Mouse (Mus musculus): ENCODE measurements at regions not wholly inside any gene's neighbourhood (a gene's known extent, or its start where the extent isn't known, plus 50 kb on each side); places are given as distances from the start of the nearest gene placed in this dataset.

DNA sequence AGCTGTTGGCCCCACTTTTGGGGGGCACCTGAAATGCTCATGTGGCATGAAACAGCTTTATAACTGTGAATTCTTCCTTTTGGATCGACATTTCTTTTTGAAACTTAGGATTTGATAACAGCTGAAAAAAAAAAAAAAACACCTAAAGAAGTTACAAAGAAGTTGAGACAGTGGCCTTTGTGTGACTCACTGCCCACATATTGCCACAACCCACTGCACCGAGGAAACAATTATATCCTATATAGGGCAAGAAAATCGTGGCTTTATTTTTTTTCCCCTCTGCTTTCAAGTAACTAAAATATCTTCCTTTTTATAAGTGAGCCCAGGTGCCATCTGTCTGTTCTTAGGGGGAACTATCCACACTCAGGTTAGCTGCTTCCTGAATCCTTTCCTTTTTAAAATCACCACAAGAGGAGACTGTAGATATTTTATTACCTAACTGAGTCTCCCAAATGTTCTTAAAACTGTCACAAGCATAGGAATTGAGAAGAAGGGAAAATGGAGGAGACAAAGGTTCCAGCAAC lies 104.8 kb upstream of the Adra1d start:
- no peaks in the 10 kb centered on the region for H3K27me3 ChIP-seq (ENCODE audit: insufficient read depth, low read length)
- no peaks in the 10 kb centered on the region for H3K36me3 ChIP-seq (replicated peaks)
- no peaks in the 10 kb centered on the region for H3K4me1 ChIP-seq (ENCODE audit: insufficient read depth, low read depth, low read length)
- H3K4me3 ChIP-seq (ENCODE audit: low read depth, low read length), result no peak overlapping the region
- H3K9me3 ChIP-seq (replicated peaks), result no peaks in the 10 kb centered on the region
- TF ChIP-seq GATA1 (IDR thresholded peaks at IDR 0.05; ENCODE audit: borderline replicate concordance, low read length) (no peak), CTCF (IDR thresholded peaks at IDR 0.05; ENCODE audit: low read depth, low read length) (no peak), TAL1 (conservative IDR thresholded peaks at IDR 0.05; ENCODE audit: low read depth, low read length) (no peak)
- ATAC-seq (ENCODE audit: extremely low read depth, insufficient number of reproducible peaks, low FRiP score, poor library complexity, severe bottlenecking) (no peak), DNase-seq (ENCODE audit: low spot score) (no peak)

DNA sequence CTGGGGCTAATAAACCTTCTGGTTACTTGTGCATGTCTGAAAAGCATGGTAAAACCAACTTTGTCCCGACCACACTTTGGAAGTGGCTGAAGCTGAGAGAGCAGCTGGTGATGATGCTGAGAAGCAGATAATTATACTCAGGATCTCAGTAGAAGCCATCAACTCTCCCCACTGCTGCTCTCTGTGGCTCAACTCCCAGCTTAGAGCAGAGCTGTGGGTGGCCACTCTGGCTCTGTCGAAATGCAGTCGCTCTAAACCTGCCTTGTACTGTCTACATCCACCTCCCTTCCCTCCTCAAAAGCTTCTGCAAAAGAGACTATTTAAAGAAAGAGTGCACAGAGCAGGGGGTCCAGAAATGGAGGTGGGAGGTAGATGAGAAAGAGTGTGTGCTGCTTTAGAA lies 102.5 kb upstream of the Adra1d start:
- Histone ChIP-seq H3K9me3 (replicated peaks) (no peaks in the 10 kb centered on the region), H3K4me3 (ENCODE audit: low read depth, low read length) (no peak overlapping the region), H3K36me3 (replicated peaks) (no peaks in the 10 kb centered on the region), H3K27me3 (ENCODE audit: insufficient read depth, low read length) (no peaks in the 10 kb centered on the region), H3K4me1 (ENCODE audit: insufficient read depth, low read depth, low read length) (no peaks in the 10 kb centered on the region)
- ATAC-seq (ENCODE audit: extremely low read depth, insufficient number of reproducible peaks, low FRiP score, poor library complexity, severe bottlenecking) (no peak), DNase-seq (ENCODE audit: low spot score) (no peak)
- TF ChIP-seq POLR2AphosphoS5 (IDR thresholded peaks at IDR 0.05; ENCODE audit: insufficient replicate concordance, low read depth, low read length), result no peak
- TF ChIP-seq CTCF (IDR thresholded peaks at IDR 0.05; ENCODE audit: low read depth, low read length), result no peak
- TF ChIP-seq GATA2 (IDR thresholded peaks at IDR 0.05; ENCODE audit: borderline replicate concordance, low read depth, low read length), result no peak
- no peak for TF ChIP-seq TAL1 (conservative IDR thresholded peaks at IDR 0.05; ENCODE audit: low read depth, low read length)
- TF ChIP-seq GATA1 (IDR thresholded peaks at IDR 0.05; ENCODE audit: borderline replicate concordance, low read length), result no peak

DNA sequence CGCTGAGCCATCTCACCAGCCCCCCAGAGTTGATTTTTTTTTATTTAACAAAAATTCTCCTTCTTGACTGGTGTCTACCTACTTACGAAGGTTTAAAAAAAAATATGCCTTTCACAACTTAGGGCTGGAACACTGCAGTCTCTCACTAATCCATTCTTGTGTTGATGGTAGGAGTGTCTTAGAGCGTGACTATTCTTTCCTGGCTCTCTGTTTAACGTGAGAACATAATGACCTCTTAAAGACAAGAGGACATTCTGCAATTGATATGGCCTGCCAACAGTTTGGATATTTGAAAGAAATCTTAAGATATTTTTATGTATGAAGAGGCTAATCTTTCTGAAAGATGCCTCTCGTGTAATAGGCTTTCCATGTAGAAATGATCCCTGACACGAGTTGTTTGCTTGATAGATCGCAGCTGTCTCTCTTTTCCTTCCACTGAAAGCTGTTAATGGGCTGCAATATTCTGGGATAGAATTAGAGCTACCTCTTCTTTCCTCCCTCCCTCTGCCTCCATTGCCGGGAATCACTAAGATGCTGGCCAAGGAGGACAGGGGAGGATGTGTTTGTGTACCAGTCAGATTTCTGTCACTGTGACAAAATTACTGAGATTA lies 101.2 kb upstream of the Adra1d start:
- Histone ChIP-seq H3K9me3 (replicated peaks) (no peaks in the 10 kb centered on the region), H3K4me3 (ENCODE audit: low read depth, low read length) (no peak overlapping the region), H3K36me3 (replicated peaks) (no peaks in the 10 kb centered on the region), H3K4me1 (ENCODE audit: insufficient read depth, low read depth, low read length) (no peaks in the 10 kb centered on the region), H3K27me3 (ENCODE audit: insufficient read depth, low read length) (no peaks in the 10 kb centered on the region)
- TF ChIP-seq TAL1 (conservative IDR thresholded peaks at IDR 0.05; ENCODE audit: low read depth, low read length), result no peak
- TF ChIP-seq GATA1 (IDR thresholded peaks at IDR 0.05; ENCODE audit: borderline replicate concordance, low read length), result no peak
- no peak for TF ChIP-seq CTCF (IDR thresholded peaks at IDR 0.05; ENCODE audit: low read depth, low read length)
- TF ChIP-seq GATA2 (IDR thresholded peaks at IDR 0.05; ENCODE audit: borderline replicate concordance, low read depth, low read length), result no peak
- no peak for TF ChIP-seq POLR2AphosphoS5 (IDR thresholded peaks at IDR 0.05; ENCODE audit: insufficient replicate concordance, low read depth, low read length)
- no peak for ATAC-seq (ENCODE audit: extremely low read depth, insufficient number of reproducible peaks, low FRiP score, poor library complexity, severe bottlenecking)
- DNase-seq (ENCODE audit: low spot score), result no peak

DNA sequence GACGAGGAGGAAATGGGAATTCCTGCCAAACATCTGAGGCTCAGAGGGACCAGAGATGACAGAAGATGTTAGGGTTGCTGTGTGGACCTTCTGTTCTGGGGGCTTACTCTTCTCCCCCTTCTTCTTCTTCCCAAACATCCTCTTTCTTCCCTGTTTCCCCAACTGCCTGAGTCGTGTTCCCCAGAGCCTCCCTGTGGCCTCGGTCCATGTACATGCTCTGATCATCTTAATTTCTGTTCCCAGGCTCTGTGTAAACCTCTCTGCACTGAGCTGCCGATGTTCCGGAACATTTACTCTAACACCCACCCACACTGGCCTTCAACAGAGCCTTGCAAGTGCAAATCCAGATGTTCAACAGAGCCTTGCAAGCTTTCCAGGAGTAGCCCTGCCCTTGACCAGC lies 90.1 kb upstream of the Adra1d start:
- no peaks in the 10 kb centered on the region for H3K27me3 ChIP-seq (ENCODE audit: insufficient read depth, low read length)
- TF ChIP-seq GATA1 (IDR thresholded peaks at IDR 0.05; ENCODE audit: borderline replicate concordance, low read length), result no peak
- no peak for TF ChIP-seq GATA2 (IDR thresholded peaks at IDR 0.05; ENCODE audit: borderline replicate concordance, low read depth, low read length)
- no peak for TF ChIP-seq CTCF (IDR thresholded peaks at IDR 0.05; ENCODE audit: low read depth, low read length)
- no peak for TF ChIP-seq POLR2AphosphoS5 (IDR thresholded peaks at IDR 0.05; ENCODE audit: insufficient replicate concordance, low read depth, low read length)
- no peak for TF ChIP-seq TAL1 (conservative IDR thresholded peaks at IDR 0.05; ENCODE audit: low read depth, low read length)
- DNase-seq (ENCODE audit: low spot score), result no peak
- ATAC-seq (ENCODE audit: extremely low read depth, insufficient number of reproducible peaks, low FRiP score, poor library complexity, severe bottlenecking), result no peak
- no peaks in the 10 kb centered on the region for H3K36me3 ChIP-seq (replicated peaks)
- no peaks in the 10 kb centered on the region for H3K9me3 ChIP-seq (replicated peaks)
- no peak overlapping the region for H3K4me3 ChIP-seq (ENCODE audit: low read depth, low read length)
- H3K4me1 ChIP-seq (ENCODE audit: insufficient read depth, low read depth, low read length), result no peaks in the 10 kb centered on the region

DNA sequence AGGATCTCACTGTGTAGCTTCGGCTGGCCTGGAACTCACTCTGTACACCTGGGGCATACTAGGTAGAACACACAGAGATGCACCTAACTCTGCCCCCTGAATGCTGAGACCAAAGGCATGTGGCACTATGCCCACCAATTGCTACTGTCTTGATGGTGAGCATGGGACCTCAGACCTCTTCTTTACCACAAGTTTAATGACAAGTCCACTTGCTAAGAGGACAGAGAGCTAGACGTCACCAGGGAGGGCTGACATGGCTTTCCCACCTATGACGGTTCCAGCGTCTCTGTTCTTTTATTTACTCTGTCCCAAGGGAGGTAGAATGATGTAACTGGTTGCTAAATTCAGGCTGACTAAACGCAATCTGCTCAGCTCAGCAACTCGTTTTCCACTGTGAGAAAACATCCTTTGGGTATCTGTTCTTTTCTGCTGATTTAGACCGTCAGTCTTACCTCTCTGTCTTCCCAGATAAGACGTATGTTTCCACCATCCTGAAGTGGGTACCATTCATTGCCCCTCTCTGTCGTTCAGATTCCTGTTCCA lies 88.6 kb upstream of the Adra1d start:
- TF ChIP-seq POLR2AphosphoS5 (IDR thresholded peaks at IDR 0.05; ENCODE audit: insufficient replicate concordance, low read depth, low read length) (no peak), GATA2 (IDR thresholded peaks at IDR 0.05; ENCODE audit: borderline replicate concordance, low read depth, low read length) (no peak), TAL1 (conservative IDR thresholded peaks at IDR 0.05; ENCODE audit: low read depth, low read length) (no peak), CTCF (IDR thresholded peaks at IDR 0.05; ENCODE audit: low read depth, low read length) (no peak), GATA1 (IDR thresholded peaks at IDR 0.05; ENCODE audit: borderline replicate concordance, low read length) (no peak)
- H3K36me3 ChIP-seq (replicated peaks), result no peaks in the 10 kb centered on the region
- no peak for ATAC-seq (ENCODE audit: extremely low read depth, insufficient number of reproducible peaks, low FRiP score, poor library complexity, severe bottlenecking)

DNA sequence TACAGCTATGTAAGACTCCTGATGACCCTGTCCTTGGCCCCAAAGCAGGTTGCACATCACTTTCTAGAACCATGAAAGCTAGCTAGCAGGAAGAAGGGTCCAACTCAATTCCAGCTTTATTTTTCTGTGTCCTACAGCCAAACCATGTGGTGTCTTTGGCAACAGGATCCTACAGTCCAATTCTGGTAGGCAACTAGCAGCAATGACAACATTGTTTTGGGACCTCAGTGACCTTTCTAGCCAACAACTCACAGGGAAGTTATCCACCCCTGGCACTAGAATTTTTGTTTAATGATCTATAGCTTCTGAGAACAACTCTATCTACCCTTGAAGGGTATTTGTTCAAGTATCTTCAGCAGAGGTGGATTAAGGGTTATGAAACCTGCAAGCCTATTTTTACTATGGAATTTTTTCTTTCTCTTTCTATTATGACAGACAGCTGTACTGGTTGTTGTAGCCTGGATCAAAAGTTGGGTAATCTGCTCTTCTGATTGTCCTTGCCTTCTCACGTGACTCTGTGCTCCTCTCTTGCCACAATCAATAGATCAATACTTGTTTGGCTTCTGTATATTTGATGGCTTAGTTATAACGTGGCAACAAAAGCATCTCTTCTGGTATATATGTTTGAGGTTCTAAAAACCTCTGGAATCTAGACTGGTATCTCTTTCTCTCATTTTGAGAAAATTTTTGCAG lies 82.2 kb upstream of the Adra1d start:
- DNase-seq (ENCODE audit: low spot score), result no peak
- Histone ChIP-seq H3K4me3 (ENCODE audit: low read depth, low read length) (no peak overlapping the region), H3K9me3 (replicated peaks) (no peaks in the 10 kb centered on the region), H3K36me3 (replicated peaks) (no peaks in the 10 kb centered on the region), H3K27me3 (ENCODE audit: insufficient read depth, low read length) (0 out of 2 replicates have a peak, but pooled peaks cover 2% of the 10 kb centered on the region), H3K4me1 (ENCODE audit: insufficient read depth, low read depth, low read length) (no peaks in the 10 kb centered on the region)
- TF ChIP-seq CTCF (IDR thresholded peaks at IDR 0.05; ENCODE audit: low read depth, low read length) (no peak), GATA2 (IDR thresholded peaks at IDR 0.05; ENCODE audit: borderline replicate concordance, low read depth, low read length) (no peak), TAL1 (conservative IDR thresholded peaks at IDR 0.05; ENCODE audit: low read depth, low read length) (no peak), POLR2AphosphoS5 (IDR thresholded peaks at IDR 0.05; ENCODE audit: insufficient replicate concordance, low read depth, low read length) (no peak), GATA1 (IDR thresholded peaks at IDR 0.05; ENCODE audit: borderline replicate concordance, low read length) (no peak)
- ATAC-seq (ENCODE audit: extremely low read depth, insufficient number of reproducible peaks, low FRiP score, poor library complexity, severe bottlenecking), result no peak

More for the DNA sequence above, 88.6 kb upstream of the Adra1d start:
- Histone ChIP-seq H3K9me3 (replicated peaks) (no peaks in the 10 kb centered on the region), H3K4me3 (ENCODE audit: low read depth, low read length) (no peak overlapping the region), H3K27me3 (ENCODE audit: insufficient read depth, low read length) (no peaks in the 10 kb centered on the region), H3K4me1 (ENCODE audit: insufficient read depth, low read depth, low read length) (no peaks in the 10 kb centered on the region)
- no peak for DNase-seq (ENCODE audit: low spot score)
